Mouse (Mus musculus) ES-E14 (cell line): ENCODE measurements around the gene Igf2bp3. TPM values are rescaled to one million over a fixed set of nuclear protein-coding genes. Genes with fewer than 3 reads are reported as not detected.
A peak's percentile ranks its signal among the peaks of the same experiment; 100 is the strongest.

Experiments
- DNase-seq: peaks from one replicate; pipeline ENCODE4 v3.0.0-alpha.2; 2013; ENCODE audit warnings: low read depth, low spot score
- H3K27ac ChIP-seq: 2 replicates; pipeline ENCODE4 v1.5.1; 2012; ENCODE audit warnings: low read depth, mild to moderate bottlenecking, low read length, moderate library complexity, mixed read lengths; ENCODE audit not compliant: poor library complexity, insufficient read depth, severe bottlenecking
- H3K36me3 ChIP-seq: 2 replicates; pipeline ENCODE4 v1.6.1; 2012; ENCODE audit warnings: mild to moderate bottlenecking, low read length, moderate library complexity, mixed read lengths; ENCODE audit not compliant: control insufficient read depth, poor library complexity, insufficient read depth, severe bottlenecking
- H3K4me1 ChIP-seq, 2 experiments: fragments of 150-350 bp in 1 of 2; sonication (generic) in 1 of 2; 2 replicates each; pipeline ENCODE4 v1.6.1; 2012; ENCODE audit warnings: low read length in 2 of 2, mild to moderate bottlenecking in 1 of 2, mixed read lengths in 1 of 2; ENCODE audit not compliant: control insufficient read depth in 2 of 2, insufficient read depth in 2 of 2, poor library complexity in 1 of 2
- H3K4me3 ChIP-seq, 2 experiments: fragments of 150-350 bp in 1 of 2; sonication (generic) in 1 of 2; 2 replicates each; pipeline ENCODE4 v1.5.1; 2012; ENCODE audit warnings: low read length in 2 of 2, low read depth in 1 of 2, mild to moderate bottlenecking in 1 of 2, mixed read lengths in 1 of 2; ENCODE audit not compliant: insufficient read depth in 1 of 2, poor library complexity in 1 of 2, severe bottlenecking in 1 of 2
- H3K9ac ChIP-seq: 2 replicates; pipeline ENCODE4 v1.6.1; 2012; ENCODE audit warnings: low read depth, mild to moderate bottlenecking, low read length, mixed read lengths; ENCODE audit not compliant: poor library complexity, insufficient read depth, severe bottlenecking
- H3K9me3 ChIP-seq: fragments of 150-350 bp; sonication (generic); 2 replicates; pipeline ENCODE4 v1.6.1; 2012; ENCODE audit warnings: low read depth, mild to moderate bottlenecking, low read length; ENCODE audit not compliant: control insufficient read depth, insufficient read depth
- CHD2 ChIP-seq: IDR thresholded peaks from 2 replicates; pipeline ENCODE4 v1.6.1; 2014; ENCODE audit warnings: mild to moderate bottlenecking, low read depth, low read length, inconsistent platforms
- HCFC1 ChIP-seq: IDR thresholded peaks from 2 replicates; pipeline ENCODE4 v1.6.1; 2012; ENCODE audit warnings: low read length, inconsistent platforms, borderline replicate concordance; ENCODE audit not compliant: insufficient read depth
- MAFK ChIP-seq: IDR thresholded peaks from 2 replicates; pipeline ENCODE4 v1.6.1; 2014; ENCODE audit warnings: mild to moderate bottlenecking, low read depth, low read length, inconsistent platforms; ENCODE audit not compliant: insufficient read depth
- ZC3H11A ChIP-seq: IDR thresholded peaks from 2 replicates; pipeline ENCODE4 v1.6.1; 2012; ENCODE audit warnings: low read depth, mild to moderate bottlenecking, inconsistent platforms, low read length, borderline replicate concordance
- ZNF384 ChIP-seq: IDR thresholded peaks from 2 replicates; pipeline ENCODE4 v1.6.1; 2012; ENCODE audit warnings: low read depth, low read length, inconsistent platforms
- in situ Hi-C, 2 experiments: fragments of 600-800 bp; cut with MboI; formaldehyde crosslinking; loops; one replicate each; pipeline ENCODE4 v1.15.1; 2025; ENCODE audit warnings: low sequenced_read_pairs in 2 of 2, inconsistent platforms in 1 of 2; ENCODE audit not compliant: unreplicated experiment in 2 of 2
- total RNA-seq: library from RNA; depleted of rRNA; stranded (reverse); fragments of 300-350 nt; gene quantifications from 2 replicates; pipeline ENCODE4 v1.2.3, GENCODE M21; 2012

Gene Igf2bp3
- total RNA-seq, 1 experiment, result 32.8 TPM

- TF ChIP-seq ZC3H11A (no peak), HCFC1 (no peak), MAFK (0 out of 2 replicates have a peak, but pooled peaks have one; percentile 11), CHD2 (no peak), ZNF384 (no peak)
- H3K4me3 ChIP-seq, result peak overlapping the region; percentile 89 to 90
- in situ Hi-C loops, result no loop called here
- peak overlapping the region; percentile 91 for H3K9ac ChIP-seq
- H3K9me3 ChIP-seq, result no peaks in the 10 kb centered on the region
- peak overlapping the region; percentile 99 for H3K27ac ChIP-seq
- peaks cover 9 to 16% of the 10 kb centered on the region in 2 experiments for H3K4me1 ChIP-seq
- no peaks in the 10 kb centered on the region for H3K36me3 ChIP-seq
- no peak for DNase-seq
These were observed 450 bp downstream of the Igf2bp3 start for GRCm38 (mm10) chr6:49214086-49214927.

GRCm38 (mm10) chr6:49213581-49214085 lies 1.1 kb downstream of the Igf2bp3 start:
- in situ Hi-C loops, result no loop called here

GRCm38 (mm10) chr6:49212931-49213580 lies 1.7 kb downstream of the Igf2bp3 start:
- H3K36me3 ChIP-seq, result no peaks in the 10 kb centered on the region; the same call in 1 of the 2 replicates
- peak overlapping the region; percentile 89 to 90 for H3K4me3 ChIP-seq
- H3K27ac ChIP-seq, result no peak overlapping the region
- no peaks in the 10 kb centered on the region for H3K9me3 ChIP-seq
- in situ Hi-C loops, result no loop called here
- H3K4me1 ChIP-seq, result peaks cover 14 to 15% of the 10 kb centered on the region in 2 experiments
- no peak for TF ChIP-seq MAFK
- H3K9ac ChIP-seq, result peak overlapping the region; percentile 91
- no peak for DNase-seq

More at GRCm38 (mm10) chr6:49213581-49214085, 1.1 kb downstream of the Igf2bp3 start:
- Histone ChIP-seq H3K9me3 (no peaks in the 10 kb centered on the region), H3K4me3 (peak overlapping the region; percentile 89 to 90), H3K36me3 (no peaks in the 10 kb centered on the region), H3K9ac (peak overlapping the region; percentile 91), H3K27ac (no peak overlapping the region), H3K4me1 (peaks cover 11 to 14% of the 10 kb centered on the region in 2 experiments)
- no peak for TF ChIP-seq CHD2
- TF ChIP-seq ZC3H11A, result no peak
- no peak for TF ChIP-seq HCFC1
- TF ChIP-seq ZNF384, result no peak
- TF ChIP-seq MAFK, result no peak
- DNase-seq, result no peak

- Histone ChIP-seq H3K4me3 (no peak overlapping the region), H3K36me3 (no peaks in the 10 kb centered on the region; the same call in 1 of the 2 replicates), H3K4me1 (peaks cover 14 to 15% of the 10 kb centered on the region in 2 experiments), H3K9ac (no peak overlapping the region), H3K9me3 (no peaks in the 10 kb centered on the region), H3K27ac (no peak overlapping the region)
- DNase-seq, result no peak
- in situ Hi-C loops, result no loop called here
- TF ChIP-seq ZNF384 (no peak), MAFK (no peak), ZC3H11A (no peak), CHD2 (no peak), HCFC1 (no peak)
These were observed 2.6 kb downstream of the Igf2bp3 start for GRCm38 (mm10) chr6:49212141-49212540.
